Mouse (Mus musculus): ENCODE results near the gene Dag1. TPM values are rescaled to one million over a fixed set of nuclear protein-coding genes. Genes with fewer than 3 reads are reported as not detected.
A peak's percentile ranks its signal among the peaks of the same experiment; 100 is the strongest.

The Dag1 gene
- total RNA-seq, 2 experiments from 2014 or later: 168 to 192 TPM

DNA sequence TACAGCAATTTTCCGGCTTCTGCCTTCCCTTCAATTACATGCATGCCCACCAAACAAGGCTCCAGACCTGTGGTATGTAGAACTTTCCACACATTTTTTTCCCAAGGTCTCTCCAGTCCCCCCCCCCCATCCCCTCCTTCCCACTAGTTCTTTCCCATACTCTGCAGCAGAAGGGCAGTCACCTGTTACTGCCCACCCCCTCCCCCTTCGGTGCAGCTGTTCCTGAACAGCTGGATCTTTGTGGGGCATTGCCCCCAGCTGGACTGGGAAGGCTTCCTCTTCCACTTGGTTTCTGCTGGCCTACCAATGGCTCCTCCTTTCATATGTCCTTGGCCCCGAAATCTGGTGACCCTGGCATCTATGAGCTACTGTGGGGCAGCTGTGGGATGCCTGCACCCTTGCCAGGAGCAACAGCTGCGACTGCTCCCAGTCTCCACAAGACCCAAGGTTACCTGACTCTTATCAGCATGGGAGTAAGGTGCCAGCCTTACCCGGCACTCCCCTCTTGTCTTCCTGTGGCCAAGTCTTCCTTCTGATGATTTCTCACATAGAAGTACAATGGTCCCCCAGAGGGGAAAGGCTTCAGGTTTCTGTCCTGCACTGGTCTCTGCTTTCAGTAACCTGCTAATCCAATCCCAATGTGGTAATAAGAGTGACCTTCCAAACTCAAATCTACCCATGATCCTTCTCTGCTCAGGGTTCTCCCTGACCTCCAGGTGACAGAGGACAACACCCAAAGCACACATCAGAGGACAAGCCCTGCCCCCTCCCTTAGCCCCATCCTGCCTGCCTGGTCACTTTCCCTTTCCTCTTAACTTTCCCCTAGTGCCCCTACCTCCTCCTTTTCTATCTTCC lies 10.9 kb upstream of the Dag1 start:
- DNase-seq: peak; percentile 73

DNA sequence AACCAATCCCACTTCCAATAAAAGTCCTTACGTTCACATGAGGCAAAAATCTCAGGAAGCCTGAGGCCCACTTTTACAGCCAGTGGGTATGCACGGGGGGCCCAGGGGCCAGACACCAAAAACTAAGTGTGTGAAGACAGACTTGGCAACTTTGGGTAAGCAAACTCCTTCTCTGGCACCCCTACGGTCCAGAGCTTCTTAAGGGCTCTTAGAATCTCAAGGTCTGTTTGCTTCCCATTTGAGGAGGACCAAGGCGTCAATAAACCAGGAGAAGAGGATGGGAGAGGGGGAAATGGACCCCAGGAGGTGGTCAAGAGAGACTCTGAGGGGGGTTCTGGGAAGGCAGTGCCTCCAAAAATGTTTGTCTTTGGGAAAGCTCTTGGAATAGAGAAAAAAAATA lies 9.7 kb upstream of the Dag1 start:
- DNase-seq: no peak

DNA sequence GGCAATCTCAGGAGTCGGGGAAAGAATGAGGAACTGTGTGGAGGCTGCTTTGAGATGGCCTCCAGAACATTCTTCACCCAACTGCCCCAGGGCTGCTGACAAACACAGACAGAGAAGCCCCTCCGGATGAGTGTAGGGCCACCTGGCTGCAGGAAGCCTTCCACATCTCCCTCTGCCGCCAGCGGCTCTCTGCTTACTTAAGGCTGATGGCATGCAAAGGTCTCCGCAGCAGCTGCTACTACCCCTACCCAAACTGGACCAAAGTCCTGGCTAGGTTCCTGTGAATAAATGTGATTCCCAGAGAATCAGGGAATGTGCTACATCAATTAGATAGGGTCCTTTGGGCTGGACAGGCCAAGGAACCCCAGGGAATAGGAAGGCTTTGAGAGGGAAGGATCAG lies 8.9 kb upstream of the Dag1 start:
- no peak for DNase-seq

DNA sequence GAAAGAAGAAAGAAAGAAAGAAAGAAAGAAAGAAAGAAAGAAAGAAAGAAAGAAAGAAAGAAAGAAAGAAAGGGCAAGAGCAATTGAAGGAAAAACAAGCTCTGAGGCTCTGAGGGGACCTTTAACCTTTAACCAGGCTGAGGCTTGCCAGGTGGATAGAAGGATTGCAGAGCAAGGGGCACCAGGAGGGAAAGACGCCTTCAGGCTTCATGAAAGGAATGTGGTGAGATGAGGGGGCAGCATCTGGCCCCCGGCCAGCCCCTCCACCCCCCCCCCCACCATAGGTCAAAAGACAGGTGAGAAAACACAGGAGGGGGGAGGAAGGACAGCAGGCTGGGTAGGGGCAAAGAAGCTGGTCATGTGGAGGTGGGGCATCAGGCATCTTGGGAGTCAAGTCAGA lies 8.2 kb upstream of the Dag1 start:
- peak; percentile 19 for DNase-seq

DNA sequence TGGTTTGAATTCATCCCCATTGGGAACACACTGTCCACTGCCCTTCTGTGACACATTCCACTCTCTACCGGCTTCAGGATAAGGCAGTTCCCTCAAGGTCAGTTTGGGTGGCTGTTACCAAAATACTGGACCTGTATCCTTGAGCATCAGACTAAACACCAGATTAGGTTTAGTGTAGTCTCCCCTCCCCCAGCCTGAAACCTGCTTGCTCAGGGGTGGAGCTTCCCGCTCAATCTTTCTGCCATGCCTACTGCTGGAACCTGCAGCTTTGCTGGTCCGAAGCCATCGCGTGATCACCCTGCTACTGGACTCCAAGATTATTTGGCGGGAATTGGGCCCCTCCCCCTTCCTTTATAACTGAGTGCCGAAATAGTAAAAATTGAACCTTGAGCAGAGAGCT lies 4.9 kb upstream of the Dag1 start:
- DNase-seq: peak; percentile 45

DNA sequence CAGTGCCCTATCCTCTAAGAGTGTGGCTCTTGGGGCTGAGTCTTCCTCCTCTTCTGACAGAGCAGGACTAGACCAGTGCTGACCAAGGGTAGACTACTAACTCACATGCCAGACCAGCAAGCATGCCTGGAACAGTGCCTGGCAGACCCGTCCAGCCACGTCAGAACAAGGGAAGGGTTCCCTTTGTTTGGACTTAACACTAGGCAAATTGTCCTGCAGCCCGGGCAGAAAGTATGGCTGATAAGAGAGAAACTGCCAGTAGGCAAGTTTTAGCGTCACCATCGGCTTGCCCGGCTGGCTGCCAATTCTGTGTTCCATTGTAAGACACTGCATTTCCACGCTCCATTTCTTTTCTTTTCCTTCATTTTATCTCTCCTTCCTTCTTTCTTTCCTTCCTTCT lies 3.9 kb upstream of the Dag1 start:
- DNase-seq: peak; percentile 36

DNA sequence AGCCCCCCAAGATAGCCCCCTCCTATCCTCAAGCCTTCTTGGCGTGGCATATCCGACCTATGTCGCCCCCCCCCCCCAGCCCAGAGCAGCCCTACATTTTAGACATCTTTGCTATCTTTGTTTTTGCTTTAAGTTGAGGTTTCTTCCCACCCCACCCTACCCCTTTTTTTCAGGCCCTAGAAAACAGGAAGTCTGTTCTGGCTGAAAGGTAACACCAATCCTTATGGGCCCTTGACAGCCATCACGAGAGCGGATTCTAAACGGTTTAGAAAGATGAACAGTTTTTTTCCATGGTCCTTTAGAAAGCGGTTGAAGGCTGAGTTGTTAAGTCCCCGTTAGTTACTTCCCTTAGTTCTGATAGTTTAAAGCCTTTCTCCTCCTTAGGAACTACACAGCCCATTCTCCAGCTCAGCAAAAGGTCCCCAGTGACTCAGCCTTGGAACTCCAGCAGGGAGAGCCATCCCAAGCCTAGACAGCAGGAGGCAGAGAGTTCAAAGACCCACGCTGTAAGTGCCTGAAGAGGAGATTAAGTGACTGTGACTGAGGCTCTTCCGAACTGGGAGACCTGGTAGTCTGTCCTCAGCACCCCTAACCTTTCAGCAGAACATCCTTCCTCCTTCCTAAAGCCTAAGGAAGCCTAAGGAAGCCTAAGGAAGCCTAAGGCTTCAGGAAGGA lies 2.6 kb upstream of the Dag1 start:
- no peak for DNase-seq

DNA sequence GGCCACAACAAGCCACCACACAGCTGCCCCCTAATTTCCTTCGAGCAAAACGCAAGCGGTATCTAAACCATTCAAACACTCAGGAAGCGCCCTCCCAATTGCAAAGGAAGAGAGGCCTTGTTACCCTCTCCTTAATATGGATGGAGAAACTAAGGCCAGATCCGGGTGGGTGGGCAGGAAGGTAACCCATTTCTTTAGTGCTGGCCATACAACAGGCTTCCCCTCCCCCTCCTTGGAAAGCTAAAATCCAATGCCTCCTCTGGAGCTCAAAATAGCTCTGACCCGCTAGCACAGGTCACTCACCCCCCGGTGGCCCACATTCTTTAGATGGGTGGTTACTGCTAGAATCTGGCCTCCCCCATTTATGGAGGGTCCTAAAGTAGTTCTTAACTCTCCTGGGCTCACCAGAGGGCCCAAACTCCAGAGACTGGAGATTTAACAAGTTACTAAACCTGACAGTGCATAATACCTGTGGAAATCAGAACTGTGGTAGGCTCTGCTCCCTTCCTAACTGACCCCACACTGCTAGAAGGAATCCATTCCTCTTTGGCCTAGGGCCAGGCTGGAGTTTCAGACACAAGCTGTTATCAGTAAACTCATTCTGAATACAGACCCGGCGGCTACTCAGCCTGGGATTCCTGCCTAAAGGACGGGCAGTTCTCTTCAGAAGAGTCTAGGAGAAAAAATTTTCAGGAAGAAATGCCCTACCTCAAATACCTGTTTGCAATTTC lies 598 bp upstream of the Dag1 start:
- peak; percentile 60 for DNase-seq

DNA sequence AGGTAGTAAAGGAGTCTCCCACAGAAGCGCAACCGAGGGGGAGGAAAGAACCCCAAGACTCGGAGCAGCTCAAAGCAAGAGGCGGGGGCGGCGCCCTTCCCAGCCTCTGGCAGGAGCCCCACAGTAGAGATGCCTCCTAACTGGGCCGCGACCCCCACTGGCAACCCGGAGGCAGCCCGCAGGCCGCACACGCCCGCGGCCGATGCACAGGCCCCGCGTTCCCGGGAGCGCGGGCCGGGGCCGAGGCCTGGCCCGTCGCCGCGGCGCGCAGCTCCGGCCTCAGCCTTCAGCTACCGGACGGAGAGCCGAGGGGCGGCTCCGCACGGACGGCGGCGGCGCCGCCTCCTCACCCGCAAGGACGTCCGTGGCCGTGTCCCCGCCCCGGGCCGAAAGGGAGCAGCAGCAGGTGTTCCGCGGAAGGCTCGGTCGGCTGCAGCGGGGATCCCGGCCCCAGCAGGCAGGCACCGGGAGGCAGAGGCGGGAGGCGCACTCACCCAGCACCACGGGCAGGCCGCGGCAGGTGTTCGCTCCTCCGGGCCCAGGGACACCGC lies 552 bp downstream of the Dag1 start:
- DNase-seq: no peak

DNA sequence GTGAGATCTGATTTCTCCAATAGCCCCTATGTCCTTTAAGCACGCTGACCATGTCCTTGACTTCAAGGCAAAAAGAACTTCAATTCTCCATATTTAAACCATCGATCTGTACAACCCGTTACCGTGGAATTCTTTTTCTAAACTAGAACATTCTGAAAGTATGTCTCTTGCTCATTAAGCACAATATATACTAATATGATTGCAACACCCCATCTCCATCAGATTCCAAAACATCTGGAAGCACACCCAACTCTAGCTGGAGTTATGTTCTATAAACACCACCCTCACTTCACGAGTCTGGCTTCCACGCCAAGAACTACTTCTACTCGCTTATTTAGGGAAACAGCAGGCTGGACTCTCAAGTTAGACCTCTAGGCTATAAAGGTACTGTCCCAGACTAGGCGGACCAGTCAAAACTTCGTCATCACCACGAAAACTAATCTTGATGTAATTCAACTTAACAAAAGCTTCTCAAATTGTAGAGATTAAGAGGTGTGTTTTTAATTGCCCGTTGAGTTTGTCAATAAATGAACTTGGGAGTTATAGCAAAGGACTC lies 1.2 kb downstream of the Dag1 start:
- no peak for DNase-seq

DNA sequence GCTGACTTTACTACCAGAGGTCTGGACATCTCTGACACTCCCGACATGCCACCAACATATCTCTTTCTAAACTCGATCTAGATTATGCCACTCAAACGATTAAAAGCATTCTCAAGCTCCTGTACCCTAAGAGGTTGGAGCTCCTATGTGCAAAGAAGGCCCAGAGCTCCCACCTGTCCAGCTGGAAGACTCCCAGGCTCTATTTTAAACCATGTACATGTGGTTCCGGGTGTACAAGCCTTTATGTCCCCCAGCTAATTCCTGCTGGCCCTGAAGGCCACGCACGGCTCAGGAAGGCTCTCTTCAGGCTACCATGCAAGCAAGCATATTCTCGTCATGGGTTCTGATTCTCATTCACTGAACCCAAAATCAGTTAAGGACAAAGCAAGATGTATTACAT lies 1.9 kb downstream of the Dag1 start:
- DNase-seq: no peak

DNA sequence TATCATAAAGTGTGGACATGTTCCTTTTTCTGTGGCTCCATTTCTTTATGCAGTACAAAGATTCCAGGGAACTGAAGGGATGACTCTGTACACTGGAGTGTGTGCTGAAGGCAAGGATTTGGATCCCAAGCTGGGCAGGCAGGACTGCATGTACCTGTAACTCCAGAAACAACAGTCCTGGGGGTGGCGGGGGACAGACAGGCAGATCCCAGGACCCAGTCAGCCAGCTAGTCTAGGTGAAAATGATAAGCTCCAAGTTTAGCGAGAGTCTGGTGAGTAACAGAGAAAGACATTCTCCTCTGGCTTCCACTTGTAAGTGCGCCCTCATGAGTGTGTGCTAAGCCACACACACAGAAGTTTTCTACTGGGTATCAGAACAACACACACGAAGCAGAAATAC lies 3.2 kb downstream of the Dag1 start:
- no peak for DNase-seq

DNA sequence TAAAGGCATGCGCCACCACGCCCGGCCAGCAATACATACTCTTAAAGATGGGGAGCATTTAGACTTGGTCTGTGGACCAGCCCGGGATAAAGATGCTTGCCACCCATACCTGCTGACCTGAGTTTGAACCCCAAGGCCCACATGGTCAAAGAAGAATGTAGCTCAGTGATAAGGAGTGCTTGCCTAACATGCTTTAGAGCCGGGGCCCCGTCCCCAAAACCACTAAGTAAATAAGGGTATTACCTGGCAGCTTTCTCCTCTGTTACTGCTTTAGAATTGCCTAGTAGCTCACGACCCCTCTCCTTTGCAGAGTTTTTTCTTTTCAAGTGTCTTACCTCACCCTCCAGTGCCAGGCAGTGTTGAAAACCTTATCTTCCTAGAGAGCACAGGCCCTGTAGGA lies 11.0 kb downstream of the Dag1 start:
- no peak for DNase-seq

DNA sequence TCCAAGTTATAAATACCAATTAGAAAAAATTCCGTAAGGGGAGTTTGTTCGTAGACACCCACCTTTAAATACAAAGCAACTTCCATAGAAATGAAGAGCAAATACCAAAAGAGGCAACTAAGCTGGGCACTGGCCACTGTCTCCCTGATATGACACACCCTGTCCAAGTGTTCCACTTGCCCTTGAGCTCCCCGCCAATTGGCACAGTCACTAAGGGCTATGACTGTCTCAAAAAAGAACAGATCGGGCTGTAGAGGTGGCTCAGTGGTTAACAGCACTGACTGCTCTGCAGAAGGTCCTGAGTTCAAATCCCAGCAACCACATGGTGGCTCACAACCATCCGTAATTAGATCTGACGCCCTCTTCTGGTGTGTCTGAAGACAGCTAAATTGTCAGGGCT lies 11.9 kb downstream of the Dag1 start:
- peak; percentile 66 for DNase-seq

DNA sequence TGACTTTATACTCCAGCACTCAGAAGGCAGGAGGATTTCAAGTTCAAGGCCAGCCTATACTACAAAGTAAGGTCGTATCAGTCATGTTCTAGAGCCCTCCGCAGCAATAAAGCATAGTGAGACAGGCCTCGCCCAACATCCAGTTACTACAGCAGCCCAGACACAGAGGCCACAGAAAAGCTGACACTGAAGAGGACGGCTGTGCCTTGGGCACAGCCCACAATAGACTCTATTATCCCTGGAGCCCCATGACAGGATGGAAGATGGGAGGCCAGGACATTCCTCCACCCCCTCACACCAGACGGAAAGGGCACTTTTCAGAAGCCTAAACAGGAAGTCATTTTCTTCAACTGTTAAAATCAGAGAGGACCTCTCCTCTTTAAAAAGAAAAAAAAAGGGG lies 14.8 kb downstream of the Dag1 start:
- DNase-seq: peak; percentile 19

DNA sequence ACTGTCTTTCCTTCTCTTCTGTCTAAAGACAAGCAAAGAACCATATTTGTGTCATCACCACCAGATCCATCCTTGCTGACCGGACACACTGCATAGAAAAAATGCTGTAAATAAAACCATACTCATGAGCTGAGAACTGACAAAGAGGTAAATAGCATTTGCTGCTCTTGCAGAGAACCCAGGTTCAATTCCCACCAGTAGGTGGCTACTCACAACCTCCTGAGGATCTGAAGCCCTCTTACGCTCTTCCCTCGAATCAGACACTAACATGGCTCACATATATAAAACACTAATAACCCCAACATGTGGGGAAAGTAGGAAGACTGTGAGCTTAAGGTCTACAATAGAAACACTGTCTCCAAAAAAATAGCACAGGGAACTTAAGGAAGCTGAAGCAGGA lies 18.8 kb downstream of the Dag1 start:
- no peak for DNase-seq

DNA sequence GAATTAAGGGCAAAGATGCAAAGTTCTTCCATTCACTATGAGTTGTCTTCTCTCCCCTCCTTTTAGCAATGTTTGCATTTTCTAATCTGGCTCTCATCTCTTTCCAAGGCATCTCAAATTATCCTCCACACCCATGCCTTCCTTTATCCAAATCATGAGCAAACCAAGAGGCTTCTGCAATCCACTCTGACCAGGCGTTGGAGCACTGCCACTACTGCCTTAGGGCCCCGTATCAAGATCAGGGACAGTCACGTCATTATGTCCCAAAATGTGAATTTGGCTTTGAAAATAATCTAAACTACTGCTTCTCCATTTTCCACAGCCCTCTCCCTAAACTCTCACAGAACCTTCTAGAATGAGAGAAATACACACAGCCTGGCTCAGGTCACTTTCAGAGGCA lies 19.2 kb downstream of the Dag1 start:
- no peak for DNase-seq

DNA sequence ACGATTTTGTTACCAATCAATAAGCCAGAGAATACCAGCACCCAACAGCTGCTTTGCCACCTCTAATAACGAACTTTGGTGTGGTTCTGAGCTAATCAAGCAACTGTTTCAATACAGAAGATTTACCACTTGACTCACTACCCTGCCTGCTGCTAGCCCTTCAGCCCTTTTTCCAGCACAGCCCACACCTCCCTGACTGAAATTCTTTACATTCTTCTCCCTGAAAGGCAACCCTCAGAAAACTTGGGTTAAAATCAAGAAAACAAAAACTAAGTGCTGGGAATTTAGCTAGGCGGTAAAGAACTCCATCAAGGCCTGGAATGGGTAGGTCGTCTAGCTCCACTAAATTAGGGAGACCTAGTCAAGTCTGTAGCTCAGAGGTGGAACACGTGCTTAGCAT lies 23.8 kb downstream of the Dag1 start:
- no peak for DNase-seq

DNA sequence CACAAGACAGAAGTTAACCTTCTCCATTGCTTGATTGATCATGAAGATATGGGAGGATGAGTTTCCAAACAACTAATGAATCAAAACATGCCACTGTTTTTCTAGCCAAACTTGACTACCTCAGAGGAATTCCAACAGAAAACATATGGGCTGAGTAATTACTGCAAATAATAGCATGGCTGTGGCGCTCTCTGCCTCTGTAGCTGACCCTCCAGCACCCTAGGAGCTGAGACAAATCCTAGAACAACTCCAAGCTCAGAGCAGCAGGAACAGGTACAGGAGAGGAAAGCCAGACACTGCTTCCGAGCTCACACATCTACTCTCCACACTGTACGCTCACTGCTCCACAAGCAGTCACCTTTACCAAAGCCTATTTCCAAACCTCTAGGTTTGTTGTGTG lies 24.9 kb downstream of the Dag1 start:
- DNase-seq: no peak

DNA sequence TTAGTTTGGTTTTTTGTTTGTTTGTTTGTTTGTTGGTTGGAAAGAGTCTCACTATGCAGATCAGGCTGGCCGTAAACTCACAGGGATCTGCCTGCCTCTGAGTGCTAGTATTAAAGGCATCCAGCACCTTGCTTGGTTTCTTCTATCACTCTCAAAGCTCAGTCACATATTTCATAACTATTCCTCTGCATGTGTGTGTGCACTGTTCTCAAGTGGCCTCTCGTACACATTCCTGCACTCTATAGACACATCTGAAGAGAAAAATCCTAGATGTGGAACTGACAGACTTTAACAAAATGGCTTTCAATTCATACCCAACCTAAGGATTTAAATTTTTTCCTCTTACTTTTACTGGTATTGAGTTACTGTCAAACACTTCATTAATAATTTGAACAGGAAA lies 25.4 kb downstream of the Dag1 start:
- DNase-seq: no peak

DNA sequence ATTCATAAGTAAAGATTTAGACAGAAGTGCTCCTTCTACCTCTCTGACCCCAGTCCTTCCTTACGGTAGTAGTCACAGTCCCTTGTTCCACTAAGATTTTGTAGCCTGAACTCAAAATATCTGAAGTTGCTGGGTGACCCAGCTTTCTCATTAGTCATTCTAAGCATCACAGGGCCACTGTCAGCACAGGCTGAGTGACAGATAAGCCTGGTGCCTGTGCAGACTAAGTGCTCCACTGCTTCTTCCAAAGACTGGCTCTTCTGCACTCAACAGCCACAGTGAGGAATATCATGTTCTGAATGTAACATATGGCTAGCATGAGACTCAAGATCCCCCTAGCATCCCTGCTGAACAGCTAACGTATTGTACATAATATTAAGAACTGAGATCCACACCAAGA lies 29.1 kb downstream of the Dag1 start:
- DNase-seq: no peak

DNA sequence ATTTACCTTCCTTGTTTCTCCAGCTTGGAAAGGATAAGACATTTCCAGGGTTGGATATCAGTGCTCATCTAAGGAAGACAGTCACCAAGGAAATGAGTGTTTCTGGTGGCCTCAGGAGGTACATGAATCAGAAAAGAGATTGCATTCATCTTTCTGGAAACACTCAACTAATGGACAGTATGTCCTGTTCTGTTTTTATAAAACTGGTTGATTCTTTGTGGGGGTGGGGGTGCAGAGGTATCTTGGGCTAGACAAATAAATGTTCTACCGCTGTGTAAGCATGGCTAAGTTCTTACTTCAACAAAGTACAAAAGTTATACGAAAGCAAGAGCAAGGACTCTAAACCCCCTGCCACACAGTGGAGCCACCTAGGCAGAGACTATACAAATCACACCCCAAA lies 30.9 kb downstream of the Dag1 start:
- DNase-seq: no peak
